Mouse (Mus musculus) heart, embryonic 15.5 days (tissue): ENCODE measurements around the gene Ubqln1. TPM values are rescaled to one million over a fixed set of nuclear protein-coding genes. Genes with fewer than 3 reads are reported as not detected.
A peak's percentile ranks its signal among the peaks of the same experiment; 100 is the strongest.

Experiments
- ATAC-seq: fragments of 200-750 bp; cut with Nextera tagmentation; replicated peaks from 2 replicates; pipeline ENCODE4 v1.8.0; 2017; ENCODE audit warnings: low read depth, moderate TSS enrichment; ENCODE audit not compliant: insufficient number of reproducible peaks, insufficient read depth, low FRiP score
- H3K27ac ChIP-seq: fragments of 300-500 bp; sonication (generic); 2 replicates; pipeline ENCODE4 v1.5.1; 2015; ENCODE audit warnings: mild to moderate bottlenecking, inconsistent platforms
- H3K27me3 ChIP-seq: fragments of 300-500 bp; sonication (generic); 2 replicates; pipeline ENCODE4 v1.6.1; 2015; ENCODE audit warnings: inconsistent platforms
- H3K36me3 ChIP-seq: fragments of 300-500 bp; sonication (generic); 2 replicates; pipeline ENCODE4 v1.6.1; 2015; ENCODE audit warnings: mild to moderate bottlenecking, inconsistent platforms
- H3K4me1 ChIP-seq: fragments of 300-500 bp; sonication (generic); replicated peaks from 2 replicates; pipeline ENCODE4 v1.6.1; 2015; ENCODE audit warnings: inconsistent platforms
- H3K4me2 ChIP-seq: fragments of 300-500 bp; sonication (generic); 2 replicates; pipeline ENCODE4 v1.6.1; 2015; ENCODE audit warnings: inconsistent platforms, mild to moderate bottlenecking, moderate library complexity
- H3K4me3 ChIP-seq: fragments of 300-500 bp; sonication (generic); 2 replicates; pipeline ENCODE4 v1.5.1; 2015; ENCODE audit warnings: mild to moderate bottlenecking, inconsistent platforms
- H3K9ac ChIP-seq: fragments of 300-500 bp; sonication (generic); 2 replicates; pipeline ENCODE4 v1.6.1; 2015; ENCODE audit warnings: mild to moderate bottlenecking, inconsistent platforms
- H3K9me3 ChIP-seq: fragments of 300-500 bp; sonication (generic); replicated peaks from 2 replicates; pipeline ENCODE4 v1.6.1; 2016; ENCODE audit warnings: inconsistent platforms
- WGBS: fragments of 180-500 bp; shearing (Covaris S2); methylation state at CpG from one replicate; pipeline ENCODE4 v1.1.7; 2015; ENCODE audit warnings: mixed read lengths; 5-methylcytosine and 5-hydroxymethylcytosine counted together
- polyA plus RNA-seq: library from polyadenylated mRNA; unstranded; fragments of >200 nt; fragmentation: Nextera tagmentation; extraction: Ambion mirVana; gene quantifications from 2 replicates; pipeline ENCODE4 v1.2.1, GENCODE M21; 2015

Gene Ubqln1
- polyA plus RNA-seq, 1 experiment from 2014 or later, result 68.4 TPM

- H3K4me3 ChIP-seq, result no peak overlapping the region
- H3K4me2 ChIP-seq, result no peak overlapping the region
- H3K36me3 ChIP-seq, result peaks cover 38% of the 10 kb centered on the region
- H3K9me3 ChIP-seq, result no peaks in the 10 kb centered on the region
- no peak for ATAC-seq
- H3K27ac ChIP-seq, result no peak overlapping the region
- 89% methylated on average over 14 of the region's 14 CpGs for WGBS
- no peak overlapping the region for H3K9ac ChIP-seq
- no peaks in the 10 kb centered on the region for H3K4me1 ChIP-seq
- no peaks in the 10 kb centered on the region for H3K27me3 ChIP-seq
Measured at GRCm38 (mm10) chr13:58181607-58182551, 33.6 kb downstream of the Ubqln1 start.

DNA sequence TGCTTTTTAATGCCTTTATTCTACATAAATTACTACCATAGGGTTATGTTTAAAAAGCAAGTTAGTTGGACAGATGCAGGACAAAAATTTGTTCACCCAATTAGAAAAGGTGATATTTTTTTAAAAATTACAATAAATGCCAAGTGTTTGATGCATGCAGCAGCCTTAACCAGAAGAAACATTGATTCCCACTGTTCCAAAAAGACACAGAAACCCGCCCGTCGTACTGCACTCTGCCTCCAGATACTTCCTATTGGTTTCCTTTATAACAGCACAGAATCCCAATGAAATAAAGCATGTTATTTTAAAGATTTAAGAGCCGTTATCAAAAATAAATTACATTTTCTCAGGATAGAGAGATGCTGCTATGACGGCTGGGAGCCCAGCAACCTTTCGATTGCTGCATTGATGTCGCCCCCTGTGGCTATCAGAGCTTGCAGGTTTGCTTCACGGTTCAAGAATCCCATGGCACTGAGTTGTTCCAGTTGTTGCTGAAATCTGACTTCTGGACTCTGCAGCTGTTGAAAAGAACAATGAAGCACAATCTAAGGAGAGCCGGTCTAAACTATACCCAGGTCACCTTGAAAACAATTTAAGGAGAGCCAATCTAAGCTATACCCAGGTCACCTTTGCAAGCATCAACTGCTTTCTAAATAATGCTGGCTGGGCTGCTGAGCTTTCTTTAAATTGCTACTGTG, 37.8 kb downstream of the Ubqln1 start:
- Histone ChIP-seq H3K36me3 (peaks cover 58% of the 10 kb centered on the region), H3K27ac (no peak overlapping the region), H3K9me3 (no peaks in the 10 kb centered on the region), H3K9ac (no peak overlapping the region), H3K4me2 (no peak overlapping the region), H3K4me1 (no peaks in the 10 kb centered on the region), H3K27me3 (no peaks in the 10 kb centered on the region), H3K4me3 (no peak overlapping the region)
- no peak for ATAC-seq
- 76% methylated on average over 9 of the region's 9 CpGs for WGBS

DNA sequence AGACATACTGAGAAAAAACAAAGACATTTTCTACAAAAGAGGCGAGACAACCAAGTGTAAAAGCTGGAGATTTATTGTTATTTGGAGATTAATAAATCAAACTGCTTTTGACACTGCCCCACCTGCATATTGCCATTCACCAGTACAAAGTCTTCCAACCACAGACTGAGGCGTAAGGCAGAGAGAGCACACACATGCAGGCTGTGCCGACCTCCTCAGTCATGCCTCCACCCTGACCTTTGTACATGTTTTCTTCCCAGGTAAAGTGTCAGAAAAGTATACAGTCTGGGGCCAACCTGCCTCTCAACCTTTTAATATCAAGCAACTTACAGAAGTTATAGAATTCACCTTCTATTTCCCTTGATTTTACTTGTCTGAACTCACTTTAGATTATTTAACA, 39.3 kb downstream of the Ubqln1 start:
- no peak overlapping the region for H3K4me3 ChIP-seq
- H3K36me3 ChIP-seq, result peaks cover 57% of the 10 kb centered on the region
- WGBS, result 82% methylated on average over 3 of the region's 3 CpGs

DNA sequence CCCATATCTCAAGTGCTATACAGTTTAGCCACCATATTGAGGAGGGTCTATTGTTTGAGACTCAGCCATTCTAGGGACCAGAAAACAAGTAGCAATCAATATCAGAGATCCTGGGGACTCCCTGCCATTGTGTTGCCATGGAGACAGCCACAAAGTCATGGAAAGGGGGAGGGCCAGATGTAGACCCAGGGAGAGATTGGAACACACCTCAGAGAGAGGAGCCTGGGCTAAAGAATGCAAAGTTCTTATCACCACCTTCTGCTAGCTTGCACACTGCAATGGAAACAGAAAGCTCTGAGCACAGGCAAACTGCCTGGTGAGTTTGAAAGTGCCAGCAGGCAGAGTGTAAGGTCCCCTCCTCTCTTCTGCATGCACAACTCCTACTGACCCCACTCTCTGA, 47.3 kb downstream of the Ubqln1 start:
- no peak overlapping the region for H3K4me3 ChIP-seq

More for the DNA sequence above, 39.3 kb downstream of the Ubqln1 start:
- H3K27me3 ChIP-seq, result no peaks in the 10 kb centered on the region
- no peaks in the 10 kb centered on the region for H3K9me3 ChIP-seq
- no peaks in the 10 kb centered on the region for H3K4me1 ChIP-seq
- H3K9ac ChIP-seq, result no peak overlapping the region
- no peak for ATAC-seq
- no peak overlapping the region for H3K4me2 ChIP-seq
- H3K27ac ChIP-seq, result no peak overlapping the region

GRCm38 (mm10) chr13:58163343-58163742, 52.1 kb downstream of the Ubqln1 start:
- Histone ChIP-seq H3K9ac (no peak overlapping the region), H3K27ac (no peak overlapping the region), H3K4me3 (no peak overlapping the region), H3K27me3 (no peaks in the 10 kb centered on the region), H3K4me2 (no peak overlapping the region), H3K36me3 (peaks cover 26% of the 10 kb centered on the region; the same call in 1 of the 2 replicates), H3K4me1 (no peaks in the 10 kb centered on the region; the same call in 1 of the 2 replicates), H3K9me3 (peaks cover 5% of the 10 kb centered on the region; the same call in 1 of the 2 replicates)
- WGBS, result 94% methylated on average over 12 of the region's 12 CpGs
- ATAC-seq, result no peak

More for the DNA sequence above, 47.3 kb downstream of the Ubqln1 start:
- Histone ChIP-seq H3K27ac (no peak overlapping the region), H3K4me2 (no peak overlapping the region), H3K27me3 (no peaks in the 10 kb centered on the region), H3K4me1 (no peaks in the 10 kb centered on the region), H3K9me3 (no peaks in the 10 kb centered on the region; the same call in 1 of the 2 replicates), H3K36me3 (peaks cover 7% of the 10 kb centered on the region; the same call in 1 of the 2 replicates), H3K9ac (no peak overlapping the region)
- no peak for ATAC-seq

- H3K4me1 ChIP-seq, result peaks cover 6% of the 10 kb centered on the region
- no peak overlapping the region for H3K27ac ChIP-seq
- H3K27me3 ChIP-seq, result no peaks in the 10 kb centered on the region
- ATAC-seq, result no peak
- no peak overlapping the region for H3K4me3 ChIP-seq
- no peak overlapping the region for H3K4me2 ChIP-seq
- WGBS, result 94% methylated on average over 15 of the region's 15 CpGs
- peaks cover 26% of the 10 kb centered on the region; the same call in 1 of the 2 replicates for H3K36me3 ChIP-seq
- peaks cover 5% of the 10 kb centered on the region; the same call in 1 of the 2 replicates for H3K9me3 ChIP-seq
- H3K9ac ChIP-seq, result no peak overlapping the region
Measured at GRCm38 (mm10) chr13:58160761-58161160, 54.7 kb downstream of the Ubqln1 start.

GRCm38 (mm10) chr13:58158099-58158912, 57.1 kb downstream of the Ubqln1 start:
- Histone ChIP-seq H3K4me2 (peak overlapping the region; percentile 95), H3K27me3 (no peaks in the 10 kb centered on the region), H3K9me3 (0 out of 2 replicates have a peak, but pooled peaks cover 5% of the 10 kb centered on the region), H3K4me3 (peak overlapping the region; percentile 92), H3K9ac (peak overlapping the region; percentile 69), H3K4me1 (peaks cover 6% of the 10 kb centered on the region), H3K27ac (peak overlapping the region; percentile 72), H3K36me3 (peaks cover 26% of the 10 kb centered on the region; the same call in 1 of the 2 replicates)
- WGBS, result 9% methylated on average over 16 of the region's 16 CpGs
- peak; percentile 62; the same call in 1 of the 2 replicates for ATAC-seq

DNA sequence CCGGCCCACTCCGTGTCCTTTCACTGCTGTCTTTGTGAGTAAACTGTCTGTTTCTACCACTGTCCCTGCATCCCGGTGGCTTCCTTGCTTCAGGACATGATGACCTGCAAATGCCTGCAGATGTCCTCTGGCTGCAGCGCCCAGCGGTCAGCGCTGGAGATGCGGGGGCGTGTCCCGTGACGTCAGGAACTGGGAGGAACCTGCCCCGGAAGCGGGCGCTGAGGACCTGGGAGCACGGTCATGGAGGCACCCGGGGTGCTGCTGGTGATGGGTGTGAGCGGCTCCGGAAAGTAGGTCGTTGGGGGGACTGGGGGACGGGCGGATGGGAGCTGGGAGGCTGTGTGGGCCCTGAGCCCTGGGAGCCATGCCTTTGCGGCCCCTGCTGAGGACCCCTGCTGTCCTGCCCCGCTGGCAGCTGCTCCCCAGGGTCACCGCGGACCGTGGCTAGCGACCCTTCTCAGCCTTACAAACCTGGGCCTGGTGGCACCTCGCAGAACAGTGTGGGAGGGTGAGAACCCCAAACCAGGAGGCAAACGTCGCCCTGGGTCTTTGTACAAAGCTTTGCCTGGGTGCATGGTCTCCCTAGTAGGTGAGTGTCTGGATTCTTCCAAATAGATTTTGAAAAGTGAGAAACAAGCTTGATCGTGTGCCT, 57.9 kb downstream of the Ubqln1 start, which contains the start of gene Idnk:
TSS of gene Idnk (plus strand) at position 203 of the 652 bp plus-strand sequence.
- peak within 1 kb of the TSS; percentile 72 for H3K27ac ChIP-seq
- under 1% methylated on average over 30 of the region's 30 CpGs for WGBS

DNA sequence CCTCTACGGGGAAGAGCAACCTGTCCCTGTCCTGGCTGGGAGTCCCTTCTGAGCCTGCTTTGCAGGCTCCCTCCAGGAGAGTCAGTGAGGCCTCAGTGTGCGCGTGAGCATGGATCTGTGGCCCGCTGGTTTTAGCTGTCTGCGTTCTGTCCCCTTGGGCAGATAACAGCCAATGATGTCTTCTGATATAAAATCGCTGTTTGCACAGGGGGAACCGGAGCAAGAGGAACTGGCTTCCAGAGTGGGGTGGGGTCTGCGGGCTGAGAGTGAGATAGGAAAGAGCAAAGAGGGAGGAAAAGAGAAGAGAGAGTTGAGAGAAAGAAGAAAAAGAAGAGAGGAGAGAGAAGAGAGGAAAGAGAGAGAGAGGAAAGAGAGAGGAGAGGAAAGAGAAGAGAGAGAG, 58.4 kb downstream of the Ubqln1 start:
- no peak for ATAC-seq
- peak overlapping the region; percentile 95 for H3K4me2 ChIP-seq
- 0 out of 2 replicates have a peak, but pooled peaks cover 5% of the 10 kb centered on the region for H3K9me3 ChIP-seq
- 16% methylated on average over 8 of the region's 8 CpGs for WGBS
- peak overlapping the region; percentile 69 for H3K9ac ChIP-seq
- H3K27me3 ChIP-seq, result no peaks in the 10 kb centered on the region
- H3K27ac ChIP-seq, result no peak overlapping the region
- H3K4me1 ChIP-seq, result peaks cover 6% of the 10 kb centered on the region
- peak overlapping the region; percentile 92 for H3K4me3 ChIP-seq
- peaks cover 18% of the 10 kb centered on the region; the same call in 1 of the 2 replicates for H3K36me3 ChIP-seq

More for the DNA sequence above, 57.9 kb downstream of the Ubqln1 start, which contains the start of gene Idnk:
- Histone ChIP-seq H3K4me3 (peak within 1 kb of the TSS; percentile 92), H3K27me3 (no peaks in the 10 kb centered on the region), H3K9ac (peak within 1 kb of the TSS; percentile 69), H3K4me1 (peaks cover 6% of the 10 kb centered on the region), H3K9me3 (0 out of 2 replicates have a peak, but pooled peaks cover 5% of the 10 kb centered on the region), H3K36me3 (peaks cover 22% of the 10 kb centered on the region; the same call in 1 of the 2 replicates), H3K4me2 (peak within 1 kb of the TSS; percentile 95)
- peak; percentile 86 for ATAC-seq

DNA sequence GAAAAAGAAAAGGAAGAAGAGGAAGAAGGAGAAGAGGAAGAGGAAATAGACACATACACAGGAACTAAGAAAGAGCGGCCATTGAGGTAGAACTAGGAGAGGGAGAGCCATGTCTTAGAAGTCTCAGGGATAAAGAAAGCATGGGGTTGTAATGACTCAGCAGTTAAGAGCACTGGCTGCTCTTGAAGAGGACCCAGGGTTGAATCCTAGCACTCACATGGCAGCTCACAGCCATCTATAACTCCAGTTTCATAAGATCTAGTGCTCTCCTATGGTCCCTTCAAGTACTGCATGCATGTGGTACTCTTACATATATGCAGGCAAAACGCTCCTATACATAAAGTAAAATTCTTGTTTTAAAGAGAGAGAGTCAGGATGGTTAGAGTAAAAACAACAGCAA, 59.4 kb downstream of the Ubqln1 start:
- WGBS, result 90% methylated on average over 2 of the region's 2 CpGs
- Histone ChIP-seq H3K9ac (no peak overlapping the region), H3K36me3 (peaks cover 9% of the 10 kb centered on the region; the same call in 1 of the 2 replicates), H3K4me3 (no peak overlapping the region), H3K9me3 (no peaks in the 10 kb centered on the region), H3K27me3 (no peaks in the 10 kb centered on the region), H3K4me1 (peaks cover 6% of the 10 kb centered on the region), H3K27ac (no peak overlapping the region), H3K4me2 (no peak overlapping the region)
- ATAC-seq, result no peak
